Mouse (Mus musculus): ENCODE measurements around the gene Wfdc8.
"Not testable (repeated sequence)": the region's sequence is repeated elsewhere in the genome, so short reads cannot be mapped to it uniquely, and the experiment has no call there.

GRCm38 (mm10) chr2:164585025-164585725 is 28.3 kb downstream of the Wfdc8 start, which contains the start of gene Wfdc6a:
- TF ChIP-seq CTCF (IDR thresholded peaks at IDR 0.05); EP300 (IDR thresholded peaks at IDR 0.05; ENCODE audit: insufficient read depth, low read depth, low read length): not testable (repeated sequence)

Data from heart, adult 2 months (tissue).